Mouse (Mus musculus) mature B cell (primary cell): ENCODE measurements at regions not wholly inside any gene's neighbourhood (a gene's known extent, or its start where the extent isn't known, plus 50 kb on each side); places are given as distances from the start of the nearest gene placed in this dataset.

Experiments
- in situ Hi-C: fragments of 300-500 bp; cut with MboI; formaldehyde crosslinking; loops from 2 replicates; pipeline ENCODE4 v1.14.3; 2019

- in situ Hi-C loops = no loop called here
These were observed 276.1 kb upstream of the Epha4 start for GRCm38 (mm10) chr1:77790974-77791373.

- in situ Hi-C loops = no loop called here
These were observed 239.4 kb upstream of the Epha4 start for GRCm38 (mm10) chr1:77754326-77754725.

- in situ Hi-C loops = no loop called here
These were observed 233.9 kb upstream of the Epha4 start for GRCm38 (mm10) chr1:77748483-77749465.

- in situ Hi-C loops = no loop called here
These were observed 217.2 kb upstream of the Epha4 start for GRCm38 (mm10) chr1:77732099-77732498.

- in situ Hi-C loops = no loop called here
These were observed 212.7 kb upstream of the Epha4 start for GRCm38 (mm10) chr1:77727561-77727960.

DNA sequence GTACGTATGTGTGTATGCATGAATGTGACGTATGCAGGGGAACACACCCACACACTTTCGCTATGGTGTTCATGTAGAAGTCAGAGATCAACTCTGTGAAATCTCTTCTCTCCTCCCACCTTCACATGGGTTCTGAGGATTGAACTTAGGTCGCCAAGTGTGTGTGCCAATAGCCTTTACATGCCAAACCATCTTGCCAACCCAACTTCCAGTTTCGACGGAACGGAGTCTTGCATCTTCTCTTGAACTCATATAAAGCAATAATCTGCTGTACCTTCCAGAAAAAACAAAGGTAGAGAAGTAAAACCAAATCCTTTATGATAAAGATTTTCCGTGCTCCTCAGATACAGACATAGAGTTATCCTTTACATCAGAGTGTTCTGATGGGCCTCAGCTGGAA is 208.4 kb upstream of the Epha4 start:
- in situ Hi-C loops = no loop called here

GRCm38 (mm10) chr1:77720859-77721258 is 206.0 kb upstream of the Epha4 start:
- in situ Hi-C loops = no loop called here

DNA sequence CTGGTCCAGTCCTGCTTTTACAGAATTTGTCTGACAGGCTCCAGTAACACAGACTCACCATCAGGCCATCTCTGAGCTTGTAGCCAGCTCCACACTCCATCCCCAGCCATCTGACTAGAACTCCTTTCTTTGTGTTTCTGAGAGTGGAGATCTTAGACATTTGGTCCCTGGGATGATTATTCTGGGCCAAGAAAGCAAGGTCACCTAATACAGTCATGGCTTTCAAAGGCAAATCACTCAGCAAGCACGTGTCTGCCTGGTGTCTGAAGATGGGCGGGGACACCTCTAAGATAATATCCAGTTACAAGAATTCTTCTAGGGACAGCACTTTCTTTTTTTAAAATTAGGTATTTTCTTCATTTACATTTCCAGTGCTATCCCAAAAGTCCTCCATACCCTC is 198.1 kb upstream of the Epha4 start:
- in situ Hi-C loops = no loop called here

DNA sequence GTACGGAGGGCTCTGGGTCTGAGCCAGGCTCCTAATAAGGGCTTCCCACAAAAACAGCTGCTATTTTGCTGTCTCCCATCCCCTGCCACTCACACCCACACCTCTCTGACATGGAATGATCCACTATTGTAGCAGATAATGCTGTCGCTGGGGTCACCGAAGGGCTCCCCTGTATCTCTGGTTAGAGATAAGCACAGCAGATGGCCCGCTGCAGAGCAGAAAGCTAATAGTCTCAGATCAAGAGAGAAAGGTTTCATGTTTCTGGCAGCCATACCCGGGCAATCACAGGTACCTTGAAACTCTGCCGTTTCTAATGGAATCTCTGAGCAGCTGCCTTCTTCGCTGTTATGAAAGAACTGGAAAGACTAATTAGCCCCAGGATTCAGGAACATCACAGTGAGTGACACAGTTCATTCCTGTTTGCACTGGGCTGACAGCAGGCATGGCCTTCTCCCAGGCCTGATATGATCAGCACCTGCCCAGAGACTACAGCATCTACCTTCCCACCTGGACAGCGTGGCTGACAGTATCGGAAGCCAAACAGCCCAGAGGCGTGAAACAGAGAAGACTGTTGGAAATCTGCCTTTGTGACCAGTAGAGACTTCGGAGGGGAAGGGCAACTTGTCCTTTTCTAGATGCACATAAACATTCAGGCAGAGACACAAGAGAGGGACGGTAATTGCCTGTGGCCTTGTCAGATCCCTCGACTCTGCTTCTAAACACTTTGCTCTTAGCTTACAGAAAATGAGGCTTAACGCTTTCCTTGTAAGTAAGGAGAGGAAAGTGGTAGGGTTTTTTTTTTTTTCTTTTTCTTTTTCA is 193.5 kb upstream of the Epha4 start:
- in situ Hi-C loops = no loop called here

- in situ Hi-C loops = no loop called here
These were observed 180.5 kb upstream of the Epha4 start for GRCm38 (mm10) chr1:77695228-77696018.

GRCm38 (mm10) chr1:77663345-77663744 is 148.5 kb upstream of the Epha4 start:
- in situ Hi-C loops = no loop called here

GRCm38 (mm10) chr1:77660436-77660835 is 145.5 kb upstream of the Epha4 start:
- in situ Hi-C loops = no loop called here

DNA sequence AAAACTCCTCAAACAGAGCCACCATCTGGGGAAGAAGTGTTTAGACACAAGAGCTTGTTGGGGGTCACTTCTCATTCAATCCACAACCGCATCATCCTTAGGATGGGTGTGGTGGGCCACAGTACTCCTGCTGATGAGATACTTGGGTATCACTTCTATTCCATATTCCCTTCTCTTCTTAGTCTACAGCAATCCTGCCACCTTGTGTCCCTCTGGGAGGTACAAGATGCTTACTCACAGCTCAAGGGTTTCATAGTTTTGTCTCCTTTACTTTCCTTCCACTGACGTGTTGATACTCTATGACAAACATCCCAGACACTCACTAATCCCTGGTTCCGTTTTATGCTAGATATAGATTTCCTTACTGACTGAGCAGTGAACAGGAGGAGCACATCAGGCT is 122.1 kb upstream of the Epha4 start:
- in situ Hi-C loops = no loop called here

- in situ Hi-C loops = no loop called here
These were observed 114.8 kb upstream of the Epha4 start for GRCm38 (mm10) chr1:77629496-77630281.

GRCm38 (mm10) chr1:77628861-77629260 is 114.0 kb upstream of the Epha4 start:
- in situ Hi-C loops = no loop called here

- in situ Hi-C loops = no loop called here
These were observed 102.6 kb upstream of the Epha4 start for GRCm38 (mm10) chr1:77617490-77617889.

DNA sequence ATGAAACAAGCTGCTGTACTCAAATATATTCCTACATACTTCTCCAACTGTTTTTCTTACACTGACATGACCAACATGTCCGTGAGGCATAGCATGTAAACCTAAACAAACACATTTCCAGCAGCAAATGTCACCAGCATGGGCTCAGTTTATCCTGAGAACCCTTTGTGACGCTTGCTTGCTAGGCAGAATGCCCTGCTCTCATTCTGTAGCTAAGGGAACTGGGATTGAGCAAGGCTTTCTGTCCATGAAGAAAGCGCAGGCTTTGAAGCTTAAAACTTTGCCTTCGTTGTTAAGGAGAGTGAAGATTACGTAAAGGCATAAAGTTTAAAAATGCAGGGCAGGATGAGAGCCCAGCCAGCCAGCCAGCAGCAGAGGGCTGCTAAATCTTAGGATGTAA is 85.6 kb upstream of the Epha4 start:
- in situ Hi-C loops = no loop called here

DNA sequence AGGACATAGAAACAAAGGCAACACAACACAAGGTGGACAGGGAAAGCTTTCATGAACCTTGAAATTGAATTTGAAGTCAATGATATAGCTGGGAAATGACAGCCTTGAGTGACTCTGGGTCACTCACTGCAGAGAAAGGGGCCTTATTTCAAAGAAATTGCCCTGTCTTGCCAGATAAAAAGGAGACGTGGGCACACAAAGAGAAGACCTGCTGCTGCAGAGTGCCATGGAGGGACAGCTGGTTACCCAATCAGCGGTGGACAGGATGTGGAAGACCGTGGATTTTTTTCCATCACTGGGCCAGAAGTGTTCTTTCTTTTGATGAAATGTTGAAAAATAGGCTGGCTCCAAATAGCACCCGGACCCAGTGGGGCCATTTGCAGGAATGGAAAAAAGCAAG is 77.8 kb upstream of the Epha4 start:
- in situ Hi-C loops = no loop called here

DNA sequence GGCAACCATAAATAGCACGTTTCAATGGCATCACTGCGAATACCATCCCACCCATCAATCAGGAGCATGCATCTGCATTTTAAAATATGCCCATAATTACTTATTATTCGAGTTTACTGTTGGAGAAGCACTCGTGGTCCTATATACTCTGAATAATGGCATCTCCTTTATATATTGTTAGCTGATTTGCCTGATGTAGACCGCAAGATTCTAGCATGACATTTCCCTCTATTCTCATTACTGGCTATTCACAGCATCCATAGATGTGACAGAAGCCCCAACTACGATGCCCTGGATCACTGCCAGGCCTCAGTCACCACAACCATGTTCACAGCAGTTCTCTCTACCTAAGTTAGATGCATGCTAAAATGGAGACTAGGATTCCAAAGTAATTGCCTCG is 77.4 kb upstream of the Epha4 start:
- in situ Hi-C loops = no loop called here

- in situ Hi-C loops = no loop called here
These were observed 74.5 kb upstream of the Epha4 start for GRCm38 (mm10) chr1:77589423-77589822.

DNA sequence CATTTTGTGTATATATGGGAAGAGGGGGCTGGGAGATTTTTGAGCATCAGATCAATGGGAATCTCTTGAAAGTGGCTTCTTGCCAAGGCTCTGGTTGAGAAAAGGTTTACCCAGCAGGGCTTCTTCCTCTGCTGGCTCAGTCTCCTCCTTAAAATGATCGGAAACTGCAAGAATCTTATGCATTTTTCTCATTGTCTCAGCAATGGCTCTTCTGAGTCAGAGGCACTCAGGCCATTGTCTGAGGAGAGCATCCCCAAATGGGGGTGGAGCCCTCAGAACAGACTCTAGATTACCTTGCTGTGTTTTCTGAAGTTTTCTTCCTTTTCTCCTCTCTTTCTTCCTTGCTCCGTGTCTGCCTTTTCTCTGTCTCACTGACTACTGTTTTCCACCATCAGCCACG is 70.6 kb upstream of the Epha4 start:
- in situ Hi-C loops = no loop called here
